Comparison of ENCODE assay signal across 9 mouse cellular contexts in the genomic region with DNA sequence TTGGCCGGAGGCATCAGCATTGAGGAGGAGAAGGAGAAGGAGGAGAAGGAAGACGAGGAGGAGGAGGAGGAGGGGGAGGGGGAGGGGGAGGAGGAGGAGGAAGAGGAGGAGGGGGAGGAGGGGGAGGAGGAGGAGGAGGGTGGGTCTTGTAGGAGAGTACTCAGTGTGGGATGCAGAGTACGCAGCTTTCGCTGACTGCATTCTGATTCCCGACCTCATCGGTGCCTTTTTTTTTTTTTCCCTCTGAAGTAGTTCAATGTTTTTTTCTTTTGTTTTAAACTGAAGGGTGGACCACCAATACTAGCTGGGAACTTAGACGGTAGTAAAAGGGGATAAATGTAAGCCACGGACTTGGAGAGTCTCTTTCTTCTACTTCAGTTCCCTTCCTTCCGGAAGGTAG. TPM values are rescaled to one million over a fixed set of nuclear protein-coding genes. Genes with fewer than 3 reads are reported as not detected.
DNase-seq lines count a peak whose midpoint lies in the region; ATAC-seq and TF ChIP-seq lines count a peak whose summit lies in the region.
"Had no signal": no experiment of that assay in that cellular context is flagged by ENCODE, and none has a peak within 500 bp of the region (broad histone marks: within the 10 kb centered on the region; RNA-seq: fewer than 3 reads in every experiment).

No protein-coding gene starts in this region.

- peak overlapping the region; percentile 56 for H3K4me3 ChIP-seq in kidney, adult 2 months (ENCODE audit: insufficient read depth, low read depth, low read length)
- H3K4me3 ChIP-seq in embryonic facial prominence, embryonic 10.5 days: peak overlapping the region; percentile 80
- H3K4me3 ChIP-seq in hindbrain, embryonic 14.5 days (replicated peaks; ENCODE audit: low read length): peak overlapping the region; percentile 36
- H3K4me3 ChIP-seq in midbrain, embryonic 13.5 days (replicated peaks): peak overlapping the region; percentile 38

- peak overlapping the region; percentile 62 for H3K4me2 ChIP-seq in hindbrain, embryonic 14.5 days (replicated peaks)
- peak overlapping the region; percentile 74 for H3K4me2 ChIP-seq in midbrain, embryonic 13.5 days (replicated peaks)

- H3K27ac ChIP-seq in kidney, adult 2 months (ENCODE audit: insufficient read depth, low read depth, low read length): no peak overlapping the region
- H3K27ac ChIP-seq in embryonic facial prominence, embryonic 10.5 days (replicated peaks): peak overlapping the region; percentile 96
- H3K27ac ChIP-seq in hindbrain, embryonic 14.5 days: no peak overlapping the region
- no peak overlapping the region for H3K27ac ChIP-seq in midbrain, embryonic 13.5 days

- 3% methylated on average over 7 of the region's 9 CpGs for WGBS in kidney, adult 2 months
- under 1% methylated on average over 7 of the region's 9 CpGs for WGBS in embryonic facial prominence, embryonic 10.5 days
- under 1% methylated on average over 7 of the region's 9 CpGs for whole genome bisulfite sequencing in hindbrain, embryonic 14.5 days
- WGBS in midbrain, embryonic 13.5 days: 2% methylated on average over 7 of the region's 9 CpGs

- peaks cover 10% of the 10 kb centered on the region for H3K27me3 ChIP-seq in kidney, adult 2 months (replicated peaks; ENCODE audit: control insufficient read depth, insufficient read depth, low read length)
- peaks cover 58% of the 10 kb centered on the region for H3K27me3 ChIP-seq in embryonic facial prominence, embryonic 10.5 days (replicated peaks; ENCODE audit: low read depth, poor library complexity, severe bottlenecking)
- peaks cover 60% of the 10 kb centered on the region for H3K27me3 ChIP-seq in hindbrain, embryonic 14.5 days (ENCODE audit: control insufficient read depth, insufficient read depth, low read length)
- H3K27me3 ChIP-seq in midbrain, embryonic 13.5 days: peaks cover 83% of the 10 kb centered on the region

- no peak for ATAC-seq in hindbrain, embryonic 14.5 days (ENCODE audit: low FRiP score)
- no peak for ATAC-seq in midbrain, embryonic 13.5 days

- peak overlapping the region; percentile 41; the same call in 1 of the 2 replicates for H3K9ac ChIP-seq in hindbrain, embryonic 14.5 days
- H3K9ac ChIP-seq in midbrain, embryonic 13.5 days (replicated peaks): no peak overlapping the region

- no peak for DNase-seq in kidney, adult 2 months
- DNase-seq in kidney, adult 9 months: no peak
- DNase-seq in embryonic facial prominence, embryonic 10.5 days (ENCODE audit: low spot score): no peak
- DNase-seq in hindbrain, embryonic 14.5 days (ENCODE audit: low spot score): no peak
- DNase-seq in thymus, postnatal 25 days: no peak
- no peak for DNase-seq in thymus, adult 18-20 months
- DNase-seq in urinary bladder, postnatal 14 days (ENCODE audit: low spot score): no peak
- DNase-seq: cerebellum, adult 11 months had no signal

- TF ChIP-seq CTCF in kidney, adult 2 months (conservative IDR thresholded peaks at IDR 0.05; ENCODE audit: insufficient read depth, insufficient read length, low read depth, low read length): no peak

- no peak for TF ChIP-seq POLR2A in kidney, adult 2 months (IDR thresholded peaks at IDR 0.05; ENCODE audit: low read depth, low read length)

- H3K9me3 ChIP-seq in embryonic facial prominence, embryonic 10.5 days: no peaks in the 10 kb centered on the region
- H3K9me3 ChIP-seq in hindbrain, embryonic 14.5 days (ENCODE audit: control insufficient read depth, low read length): no peaks in the 10 kb centered on the region
- no peaks in the 10 kb centered on the region for H3K9me3 ChIP-seq in midbrain, embryonic 13.5 days

- H3K36me3 ChIP-seq in kidney, adult 2 months (ENCODE audit: control insufficient read depth, insufficient read depth, low read length): no peaks in the 10 kb centered on the region
- H3K36me3 ChIP-seq in embryonic facial prominence, embryonic 10.5 days (replicated peaks): peaks cover 16% of the 10 kb centered on the region
- H3K36me3 ChIP-seq in hindbrain, embryonic 14.5 days (replicated peaks; ENCODE audit: control insufficient read depth, insufficient read depth): no peaks in the 10 kb centered on the region
- no peaks in the 10 kb centered on the region for H3K36me3 ChIP-seq in midbrain, embryonic 13.5 days

- H3K4me1 ChIP-seq in kidney, adult 2 months (ENCODE audit: control insufficient read depth, insufficient read depth, low read length): no peaks in the 10 kb centered on the region; the same call in 1 of the 2 replicates
- peaks cover 55% of the 10 kb centered on the region for H3K4me1 ChIP-seq in embryonic facial prominence, embryonic 10.5 days
- peaks cover 23% of the 10 kb centered on the region; the same call in 1 of the 2 replicates for H3K4me1 ChIP-seq in hindbrain, embryonic 14.5 days (replicated peaks; ENCODE audit: control insufficient read depth, insufficient read depth, low read length)
- H3K4me1 ChIP-seq in midbrain, embryonic 13.5 days (replicated peaks): peaks cover 52% of the 10 kb centered on the region

RNA-seq across cellular contexts. Expression of gene Pdgfra, which starts 3.2 kb away (rescaled TPM):
- 22.6 and 26.0 TPM in 2 replicates for polyA plus RNA-seq in kidney, adult 2 months (2012; rRNA removed)
- 44.2 and 56.6 TPM in 2 replicates for polyA plus RNA-seq in embryonic facial prominence, embryonic 10.5 days (2016; fragmentation: Nextera tagmentation; extraction: Ambion mirVana)
- 24.1 and 26.1 TPM in 2 replicates for polyA plus RNA-seq in hindbrain, embryonic 14.5 days (2014; fragmentation: Nextera tagmentation; extraction: Ambion mirVana)
- polyA plus RNA-seq in midbrain, embryonic 13.5 days (2015; fragmentation: Nextera tagmentation; extraction: Ambion mirVana): 4.2 and 5.2 TPM in 2 replicates
